Mouse (Mus musculus): ENCODE results near the gene Myo1a. TPM values are rescaled to one million over a fixed set of nuclear protein-coding genes. Genes with fewer than 3 reads are reported as not detected.

Myo1a gene
- total RNA-seq, 1 experiment = 1.7 TPM

DNA sequence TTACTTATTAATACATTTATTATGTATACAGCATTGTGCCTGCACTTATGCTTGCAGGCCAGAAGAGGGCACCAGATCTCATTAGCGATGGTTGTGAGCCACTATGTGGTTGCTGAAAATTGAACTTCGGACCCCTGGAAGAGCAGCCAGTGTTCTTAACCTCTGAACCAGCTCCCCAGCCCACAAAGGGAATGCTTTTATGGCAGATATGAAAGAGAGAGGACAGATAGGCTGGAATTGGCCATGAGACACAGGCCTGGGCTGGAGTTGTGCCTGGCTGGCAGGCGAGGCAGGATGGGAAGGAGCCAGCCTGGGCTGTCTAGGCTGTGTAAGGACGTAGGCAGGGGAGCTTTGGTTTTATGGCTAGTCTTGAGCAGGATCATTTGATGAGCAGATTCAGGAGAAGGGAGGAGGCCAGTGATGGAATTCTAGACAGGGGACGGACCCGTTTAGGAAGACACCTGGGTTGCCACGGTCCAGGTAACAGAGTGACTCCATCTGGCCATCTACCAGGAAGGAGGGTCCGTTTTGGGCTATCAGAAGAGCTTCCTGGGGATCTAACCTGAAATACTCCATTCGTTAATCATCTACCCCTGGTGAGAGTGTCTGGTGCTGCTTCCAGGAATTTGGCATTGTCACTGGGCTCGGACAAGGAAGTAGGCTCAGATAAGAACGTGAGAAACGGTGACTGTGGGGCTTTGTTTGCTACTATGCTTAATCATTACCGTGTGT, 33.3 kb downstream of the Myo1a start:
- TF ChIP-seq ZC3H11A (IDR thresholded peaks at IDR 0.05; ENCODE audit: borderline replicate concordance, low read depth, low read length) (peak; percentile 59; the same call in 1 of the 2 replicates), ZNF384 (IDR thresholded peaks at IDR 0.05; ENCODE audit: low read depth, low read length) (no peak)
- Histone ChIP-seq H3K9me3 (ENCODE audit: control insufficient read depth, insufficient read depth, low read depth, low read length) (no peaks in the 10 kb centered on the region), H3K4me1 (ENCODE audit: control insufficient read depth in 2 of 2, insufficient read depth in 2 of 2, low read length in 2 of 2, poor library complexity in 1 of 2) (peaks cover 2 to 13% of the 10 kb centered on the region in 2 experiments; a peak in 2 of 4 replicates), H3K9ac (ENCODE audit: insufficient read depth, low read depth, low read length, poor library complexity, severe bottlenecking) (no peak overlapping the region), H3K27ac (ENCODE audit: insufficient read depth, low read depth, low read length, poor library complexity, severe bottlenecking) (no peak overlapping the region), H3K4me3 (ENCODE audit: insufficient read depth in 1 of 2, low read depth in 1 of 2, low read length in 2 of 2, poor library complexity in 1 of 2, severe bottlenecking in 1 of 2) (peak overlapping the region in 1 of 2 experiments; percentile 71; a peak in 1 of 4 replicates), H3K36me3 (ENCODE audit: control insufficient read depth, insufficient read depth, low read length, poor library complexity, severe bottlenecking) (peaks cover 16% of the 10 kb centered on the region)
- in situ Hi-C loops (cut with MboI; ENCODE audit: low sequenced_read_pairs in 2 of 2, unreplicated experiment in 2 of 2) = no loop called here
- DNase-seq (ENCODE audit: low read depth, low spot score) = no peak

DNA sequence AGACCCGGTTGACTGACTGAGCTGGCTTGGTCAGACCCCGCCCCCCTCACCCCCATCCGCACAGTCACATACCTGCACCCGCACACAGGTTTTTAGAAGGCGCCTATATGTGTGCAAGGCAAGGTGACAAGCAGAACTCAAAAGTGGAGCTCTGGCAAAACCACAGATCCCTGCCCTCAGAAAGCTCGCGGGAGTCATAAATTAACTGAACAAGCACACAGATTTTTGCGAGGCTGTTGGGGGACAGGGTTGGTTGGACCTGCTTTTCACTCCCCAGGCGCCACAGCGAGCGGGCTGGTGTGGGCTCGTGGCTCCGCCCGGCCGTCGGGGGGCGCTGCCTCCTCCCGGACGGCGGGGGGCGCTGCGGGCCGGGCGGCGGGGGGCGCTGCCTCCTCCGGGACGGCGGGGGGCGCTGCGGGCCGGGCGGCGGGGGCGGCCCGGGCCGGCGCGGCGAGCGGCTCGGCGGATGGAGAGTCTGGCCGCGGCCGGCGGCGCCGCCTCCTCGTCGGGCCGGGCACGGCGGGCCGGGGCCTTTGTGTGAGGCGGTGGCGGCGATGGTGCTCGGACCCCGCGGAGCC, 34.2 kb downstream of the Myo1a start, which contains the start of gene Zbtb39:
TSS of gene Zbtb39 (plus strand) at position 456 of the 578 bp plus-strand sequence.
- peaks cover 0 to 7% of the 10 kb centered on the region in 2 experiments; a peak in 2 of 4 replicates for H3K4me1 ChIP-seq (ENCODE audit: control insufficient read depth in 2 of 2, insufficient read depth in 2 of 2, low read length in 2 of 2, poor library complexity in 1 of 2)
- H3K36me3 ChIP-seq (ENCODE audit: control insufficient read depth, insufficient read depth, low read length, poor library complexity, severe bottlenecking) = peaks cover 24% of the 10 kb centered on the region
- H3K27ac ChIP-seq (ENCODE audit: insufficient read depth, low read depth, low read length, poor library complexity, severe bottlenecking) = no peak within 1 kb of the TSS
- in situ Hi-C loops (cut with MboI; ENCODE audit: low sequenced_read_pairs in 2 of 2, unreplicated experiment in 2 of 2) = no loop called here
- peak; percentile 54 for DNase-seq (ENCODE audit: low read depth, low spot score)
- H3K9me3 ChIP-seq (ENCODE audit: control insufficient read depth, insufficient read depth, low read depth, low read length) = no peaks in the 10 kb centered on the region
- peak within 1 kb of the TSS; percentile 86 for H3K9ac ChIP-seq (ENCODE audit: insufficient read depth, low read depth, low read length, poor library complexity, severe bottlenecking)
- H3K4me3 ChIP-seq (ENCODE audit: insufficient read depth in 1 of 2, low read depth in 1 of 2, low read length in 2 of 2, poor library complexity in 1 of 2, severe bottlenecking in 1 of 2) = peak within 1 kb of the TSS; percentile 93 to 94
- TF ChIP-seq CHD2 (IDR thresholded peaks at IDR 0.05; ENCODE audit: low read depth, low read length) (no peak), MAFK (IDR thresholded peaks at IDR 0.05; ENCODE audit: insufficient read depth, low read depth, low read length) (no peak), ZNF384 (IDR thresholded peaks at IDR 0.05; ENCODE audit: low read depth, low read length) (no peak), ZC3H11A (IDR thresholded peaks at IDR 0.05; ENCODE audit: borderline replicate concordance, low read depth, low read length) (no peak), HCFC1 (IDR thresholded peaks at IDR 0.05; ENCODE audit: borderline replicate concordance, insufficient read depth, low read length) (no peak)

GRCm38 (mm10) chr10:127739661-127740161, 34.7 kb downstream of the Myo1a start:
- Histone ChIP-seq H3K4me1 (ENCODE audit: control insufficient read depth in 2 of 2, insufficient read depth in 2 of 2, low read length in 2 of 2, poor library complexity in 1 of 2) (peaks cover 0 to 10% of the 10 kb centered on the region in 2 experiments; a peak in 3 of 4 replicates), H3K9ac (ENCODE audit: insufficient read depth, low read depth, low read length, poor library complexity, severe bottlenecking) (peak overlapping the region; percentile 86), H3K9me3 (ENCODE audit: control insufficient read depth, insufficient read depth, low read depth, low read length) (no peaks in the 10 kb centered on the region), H3K27ac (ENCODE audit: insufficient read depth, low read depth, low read length, poor library complexity, severe bottlenecking) (no peak overlapping the region), H3K4me3 (ENCODE audit: insufficient read depth in 1 of 2, low read depth in 1 of 2, low read length in 2 of 2, poor library complexity in 1 of 2, severe bottlenecking in 1 of 2) (peak overlapping the region; percentile 93 to 94), H3K36me3 (ENCODE audit: control insufficient read depth, insufficient read depth, low read length, poor library complexity, severe bottlenecking) (peaks cover 28% of the 10 kb centered on the region)
- in situ Hi-C loops (cut with MboI; ENCODE audit: low sequenced_read_pairs in 2 of 2, unreplicated experiment in 2 of 2) = loop anchor here in 1 of 2 experiments (5.0 to 10.0 kb wide), 2 partner anchors 205 to 268 kb away; partner anchors contain the start of gene Hsd17b6
- TF ChIP-seq HCFC1 (IDR thresholded peaks at IDR 0.05; ENCODE audit: borderline replicate concordance, insufficient read depth, low read length) (no peak), ZC3H11A (IDR thresholded peaks at IDR 0.05; ENCODE audit: borderline replicate concordance, low read depth, low read length) (no peak), MAFK (IDR thresholded peaks at IDR 0.05; ENCODE audit: insufficient read depth, low read depth, low read length) (no peak), CHD2 (IDR thresholded peaks at IDR 0.05; ENCODE audit: low read depth, low read length) (no peak), ZNF384 (IDR thresholded peaks at IDR 0.05; ENCODE audit: low read depth, low read length) (no peak)
- no peak for DNase-seq (ENCODE audit: low read depth, low spot score)

DNA sequence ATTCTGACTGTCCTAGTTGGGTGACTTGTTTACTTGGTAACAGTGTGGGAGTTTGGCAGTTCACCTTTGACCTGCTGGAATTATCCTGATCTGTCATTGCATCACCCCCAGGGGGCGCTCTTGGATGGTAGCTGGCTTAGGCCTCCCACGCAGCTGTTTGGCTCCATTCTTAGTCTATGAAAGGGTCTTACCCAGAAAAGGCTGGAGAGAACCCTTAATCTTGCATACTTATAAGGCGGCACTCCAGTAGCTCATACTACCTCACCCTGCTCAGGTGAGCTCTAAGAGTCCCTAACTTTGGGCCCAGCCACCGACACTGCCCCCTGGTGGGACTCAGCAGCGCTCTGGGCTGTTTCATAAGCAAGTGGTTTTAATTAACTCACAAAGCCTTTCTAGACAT, 39.7 kb downstream of the Myo1a start:
- no peaks in the 10 kb centered on the region for H3K9me3 ChIP-seq (ENCODE audit: control insufficient read depth, insufficient read depth, low read depth, low read length)

More for the DNA sequence above, 39.7 kb downstream of the Myo1a start:
- Histone ChIP-seq H3K27ac (ENCODE audit: insufficient read depth, low read depth, low read length, poor library complexity, severe bottlenecking) (no peak overlapping the region), H3K36me3 (ENCODE audit: control insufficient read depth, insufficient read depth, low read length, poor library complexity, severe bottlenecking) (peaks cover 31% of the 10 kb centered on the region), H3K4me1 (ENCODE audit: control insufficient read depth in 2 of 2, insufficient read depth in 2 of 2, low read length in 2 of 2, poor library complexity in 1 of 2) (peaks cover 4 to 27% of the 10 kb centered on the region in 2 experiments), H3K9ac (ENCODE audit: insufficient read depth, low read depth, low read length, poor library complexity, severe bottlenecking) (no peak overlapping the region), H3K4me3 (ENCODE audit: insufficient read depth in 1 of 2, low read depth in 1 of 2, low read length in 2 of 2, poor library complexity in 1 of 2, severe bottlenecking in 1 of 2) (no peak overlapping the region)
- in situ Hi-C loops (cut with MboI; ENCODE audit: low sequenced_read_pairs in 2 of 2, unreplicated experiment in 2 of 2) = loop anchor here in 1 of 2 experiments (5.0 to 10.0 kb wide), 2 partner anchors 200 to 263 kb away; partner anchors contain the start of gene Hsd17b6
- DNase-seq (ENCODE audit: low read depth, low spot score) = peak; percentile 59
- TF ChIP-seq HCFC1 (IDR thresholded peaks at IDR 0.05; ENCODE audit: borderline replicate concordance, insufficient read depth, low read length) (no peak), MAFK (IDR thresholded peaks at IDR 0.05; ENCODE audit: insufficient read depth, low read depth, low read length) (no peak), ZNF384 (IDR thresholded peaks at IDR 0.05; ENCODE audit: low read depth, low read length) (no peak), CHD2 (IDR thresholded peaks at IDR 0.05; ENCODE audit: low read depth, low read length) (no peak), ZC3H11A (IDR thresholded peaks at IDR 0.05; ENCODE audit: borderline replicate concordance, low read depth, low read length) (no peak)

Data from ES-E14 (cell line).